Mouse (Mus musculus) bone marrow, adult 2 months (tissue): Measurements from ENCODE around the gene Fam129c.

Source experiments
- CTCF ChIP-seq: fragments of 200-500 bp; IDR thresholded peaks from 2 replicates; pipeline ENCODE4 v1.5.1; 2011; ENCODE audit warnings: low read length, control low read depth; ENCODE audit not compliant: control insufficient read depth, insufficient read depth
- POLR2A ChIP-seq: fragments of 200-500 bp; IDR thresholded peaks from 2 replicates; pipeline ENCODE4 v1.6.1; 2011; ENCODE audit warnings: low read depth, mild to moderate bottlenecking, control low read depth, low read length, borderline replicate concordance; ENCODE audit not compliant: control insufficient read depth

DNA sequence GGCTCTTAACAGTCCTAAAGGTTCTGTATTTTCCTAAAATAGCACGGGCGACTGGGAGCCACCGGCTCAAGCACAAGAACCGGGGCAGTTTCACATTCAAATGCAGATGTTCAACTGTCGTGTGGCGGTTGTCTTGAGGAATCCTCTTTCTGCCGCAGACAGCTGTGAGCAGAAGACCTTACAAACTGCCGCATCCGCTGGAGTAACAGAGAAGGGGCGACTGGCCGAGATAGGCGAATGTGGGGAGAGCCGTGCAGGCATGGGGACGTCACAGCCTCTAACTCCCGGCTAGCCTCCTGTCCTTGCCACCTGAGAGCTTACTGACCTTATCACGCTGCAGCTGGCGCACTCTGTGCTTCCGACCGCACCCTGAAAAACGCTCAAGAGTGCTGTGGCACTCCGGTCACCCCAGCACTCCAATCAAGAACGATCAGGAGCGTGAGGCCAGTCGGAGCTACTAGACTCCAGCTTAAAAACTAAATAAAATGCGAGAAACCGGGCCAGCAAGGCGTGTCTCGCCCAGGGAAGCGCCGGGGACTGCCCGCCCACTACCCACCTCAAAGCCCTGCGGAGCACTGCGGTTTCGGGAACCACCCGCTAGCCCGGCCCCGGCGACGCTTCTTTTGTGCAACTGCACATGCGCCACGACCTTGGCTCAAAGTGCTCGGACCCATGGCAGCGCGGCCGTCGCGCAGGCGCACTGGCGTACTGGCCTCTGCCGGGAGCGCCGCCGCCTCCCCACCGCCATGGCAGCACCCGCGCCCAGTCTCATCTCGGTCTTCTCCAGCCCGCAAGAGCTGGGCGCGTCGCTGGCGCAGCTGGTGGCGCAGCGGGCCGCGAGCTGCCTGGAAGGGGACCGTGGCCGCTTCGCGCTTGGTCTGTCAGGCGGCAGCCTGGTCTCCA lies 5.7 kb upstream of the Fam129c start, which contains the start of gene Pgls:
- TF ChIP-seq CTCF (no peak), POLR2A (peak; percentile 88; the same call in 1 of the 2 replicates)
